8 mouse cellular contexts compared by ENCODE assay signal in the genomic region with DNA sequence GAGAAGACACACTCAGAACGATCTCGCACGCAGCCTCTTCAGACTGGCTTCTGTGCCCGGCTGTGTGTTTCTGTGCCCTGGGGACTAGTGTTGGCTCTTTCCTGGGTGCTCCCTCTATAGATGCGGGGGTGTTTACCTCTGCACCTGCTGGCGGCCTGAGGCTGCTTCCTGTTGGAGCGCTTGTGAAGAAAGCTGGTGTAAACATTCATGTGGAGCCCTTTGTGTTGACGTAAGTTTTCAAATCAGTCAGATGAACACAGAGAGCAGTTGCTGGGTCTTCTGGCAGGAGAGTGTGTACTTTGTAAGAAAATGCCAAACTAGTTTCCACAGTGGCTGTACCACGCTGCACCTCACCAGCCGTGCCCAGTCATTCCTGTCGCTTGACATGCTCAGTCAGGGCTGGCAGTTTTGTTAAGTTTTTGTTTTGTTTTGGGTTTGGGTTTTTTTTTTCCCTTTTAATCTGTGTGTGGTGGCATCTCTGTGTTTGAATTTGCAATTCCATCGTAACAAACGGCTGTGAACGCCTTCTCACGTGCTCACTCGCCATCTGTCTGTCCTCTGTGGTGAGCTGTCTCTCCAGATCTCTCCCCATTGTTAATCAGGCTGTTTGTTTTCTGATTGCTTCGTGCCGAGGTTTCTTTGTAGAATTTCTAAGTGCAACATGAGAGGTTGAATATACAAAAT. TPM values are rescaled to one million over a fixed set of nuclear protein-coding genes. Genes with fewer than 3 reads are reported as not detected.
DNase-seq lines count a peak whose midpoint lies in the region; ATAC-seq lines count a peak whose summit lies in the region.

No protein-coding gene starts in this region.

- WGBS in heart, embryonic 16.5 days = 57% methylated on average over 18 of the region's 18 CpGs
- 49% methylated on average over 18 of the region's 18 CpGs for WGBS in midbrain, embryonic 16.5 days

- no peak overlapping the region for H3K4me2 ChIP-seq in heart, embryonic 16.5 days (ENCODE audit: low read depth, low read length)
- H3K4me2 ChIP-seq in midbrain, embryonic 16.5 days (ENCODE audit: low read length) = no peak overlapping the region

- peak overlapping the region; percentile 85 for H3K27ac ChIP-seq in heart, embryonic 16.5 days (ENCODE audit: low read length)
- H3K27ac ChIP-seq in midbrain, embryonic 16.5 days (ENCODE audit: low read length) = peak overlapping the region; percentile 43

- H3K4me1 ChIP-seq in heart, embryonic 16.5 days (ENCODE audit: control insufficient read depth, insufficient read depth, low read length) = no peaks in the 10 kb centered on the region
- peaks cover 19% of the 10 kb centered on the region for H3K4me1 ChIP-seq in midbrain, embryonic 16.5 days (ENCODE audit: control insufficient read depth, insufficient read depth, low read length)

- no peaks in the 10 kb centered on the region for H3K27me3 ChIP-seq in heart, embryonic 16.5 days (ENCODE audit: control insufficient read depth, insufficient read depth, low read length)
- H3K27me3 ChIP-seq in midbrain, embryonic 16.5 days (ENCODE audit: control insufficient read depth, insufficient read depth, low read depth, low read length) = no peaks in the 10 kb centered on the region

- peaks cover 27% of the 10 kb centered on the region for H3K9me3 ChIP-seq in heart, embryonic 16.5 days (replicated peaks; ENCODE audit: control insufficient read depth, low read length)
- H3K9me3 ChIP-seq in midbrain, embryonic 16.5 days (replicated peaks; ENCODE audit: control insufficient read depth, low read length, poor library complexity, severe bottlenecking) = peaks cover 7% of the 10 kb centered on the region; the same call in 1 of the 2 replicates

- no peaks in the 10 kb centered on the region for H3K36me3 ChIP-seq in heart, embryonic 16.5 days (ENCODE audit: control insufficient read depth, insufficient read depth)
- H3K36me3 ChIP-seq in midbrain, embryonic 16.5 days (ENCODE audit: control insufficient read depth, insufficient read depth, low read length) = no peaks in the 10 kb centered on the region

- DNase-seq in heart, postnatal 4 days = no peak
- DNase-seq in brain, adult 2 months (ENCODE audit: low read depth, low spot score) = peak; percentile 73
- no peak for DNase-seq in retina, postnatal 1 day
- DNase-seq in retina, embryonic 14.5 days (ENCODE audit: low spot score) = no peak
- no peak for DNase-seq in cerebellum, postnatal 10 days

- H3K4me3 ChIP-seq in heart, embryonic 16.5 days (ENCODE audit: low read length) = no peak overlapping the region
- no peak overlapping the region for H3K4me3 ChIP-seq in midbrain, embryonic 16.5 days (ENCODE audit: low read depth, low read length)

- no peak overlapping the region for H3K9ac ChIP-seq in heart, embryonic 16.5 days (ENCODE audit: low read length)
- no peak overlapping the region for H3K9ac ChIP-seq in midbrain, embryonic 16.5 days (ENCODE audit: low read depth, low read length)

- ATAC-seq in heart, embryonic 16.5 days (replicated peaks; ENCODE audit: extremely low read depth, insufficient read depth, low FRiP score) = peak; percentile 28; the same call in 1 of the 2 replicates
- peak; percentile 88 for ATAC-seq in inflammation-experienced regulatory T-cells, adult 6 months
- no peak for ATAC-seq in midbrain, embryonic 16.5 days

RNA-seq across cellular contexts. Expression of a gene that starts 40.0 kb away (rescaled TPM):
- 4.8 and 7.0 TPM in 2 replicates for polyA plus RNA-seq in heart, embryonic 16.5 days (2015; fragmentation: Nextera tagmentation; extraction: Ambion mirVana)
- total RNA-seq in heart, postnatal 4 days (2021) = 10 to 100 TPM; 25.6 to 26.5 TPM
- not detected for polyA plus RNA-seq in inflammation-experienced regulatory T-cells, adult 6 months (2017; shearing (Covaris generic))
- 0.16 and 0.17 TPM in 2 replicates for polyA plus RNA-seq in midbrain, embryonic 16.5 days (2015; fragmentation: Nextera tagmentation; extraction: Ambion mirVana)
